7 mouse cellular contexts compared by ENCODE assay signal in genomic region chr8:57615016-57615657, GRCm38 (mm10). TPM values are rescaled to one million over a fixed set of nuclear protein-coding genes. Genes with fewer than 3 reads are reported as not detected.
A peak's percentile ranks its signal among the peaks of the same experiment; 100 is the strongest.
DNase-seq lines count a peak whose midpoint lies in the region; ATAC-seq and TF ChIP-seq lines count a peak whose summit lies in the region.

No protein-coding gene starts in this region.

- no peaks in the 10 kb centered on the region for H3K9me3 ChIP-seq in midbrain, embryonic 16.5 days (replicated peaks; ENCODE audit: control insufficient read depth, low read length, poor library complexity, severe bottlenecking)

- TF ChIP-seq CTCF in gastrocnemius, adult 2 months (IDR thresholded peaks at IDR 0.05): no peak

- intact Hi-C loops in gastrocnemius, adult 2 months (cut with DNase I): loop anchor here (5.0 kb wide), 1 partner anchor 38 kb away; no protein-coding TSS in a partner anchor

- no peak overlapping the region for H3K9ac ChIP-seq in midbrain, embryonic 16.5 days (ENCODE audit: low read depth, low read length)

- no peaks in the 10 kb centered on the region for H3K27me3 ChIP-seq in midbrain, embryonic 16.5 days (ENCODE audit: control insufficient read depth, insufficient read depth, low read depth, low read length)

- peak overlapping the region; percentile 47 for H3K4me3 ChIP-seq in gastrocnemius, adult 2 months
- H3K4me3 ChIP-seq in midbrain, embryonic 16.5 days (ENCODE audit: low read depth, low read length): no peak overlapping the region

- H3K4me2 ChIP-seq in midbrain, embryonic 16.5 days (ENCODE audit: low read length): no peak overlapping the region

- no peaks in the 10 kb centered on the region; the same call in 1 of the 2 replicates for H3K4me1 ChIP-seq in midbrain, embryonic 16.5 days (ENCODE audit: control insufficient read depth, insufficient read depth, low read length)

- no peaks in the 10 kb centered on the region for H3K36me3 ChIP-seq in midbrain, embryonic 16.5 days (ENCODE audit: control insufficient read depth, insufficient read depth, low read length)

- peak; percentile 49 for DNase-seq in urinary bladder, postnatal 14 days (ENCODE audit: low spot score)
- no peak for DNase-seq in urinary bladder, postnatal 4 days (ENCODE audit: low spot score in 2 of 2)
- DNase-seq in gastrocnemius, adult 2 months: peak; percentile 61
- peak; percentile 50 for DNase-seq in kidney, postnatal 14 days
- no peak for DNase-seq in layer of hippocampus, adult 18-20 months (ENCODE audit: low spot score in 2 of 2)
- no peak for DNase-seq in thymus, postnatal 10 days (ENCODE audit: low spot score in 2 of 2)

- H3K27ac ChIP-seq in gastrocnemius, adult 2 months: peak overlapping the region; percentile 81
- H3K27ac ChIP-seq in midbrain, embryonic 16.5 days (ENCODE audit: low read length): no peak overlapping the region

- no peak for ATAC-seq in midbrain, embryonic 16.5 days

- 77% methylated on average over 15 of the region's 15 CpGs for WGBS in midbrain, embryonic 16.5 days

RNA-seq across cellular contexts. Expression of gene Galnt7, which starts 37.7 kb away (rescaled TPM):
- total RNA-seq in gastrocnemius, adult 2 months (2021): 1 to 10 TPM; 2.5 to 3.0 TPM
- 10 to 100 TPM; 11.0 to 13.3 TPM for total RNA-seq in layer of hippocampus, adult 18-20 months (2021)
- polyA plus RNA-seq in midbrain, embryonic 16.5 days (2015; fragmentation: Nextera tagmentation; extraction: Ambion mirVana): 8.2 and 10.1 TPM in 2 replicates

Comparison
In these comparisons a context has a peak if more than half of its experiments do, and no peak if none do; other contexts are left out.
1. DNase-seq: peak in urinary bladder, postnatal 14 days (single experiment), gastrocnemius, adult 2 months (single experiment) and kidney, postnatal 14 days (single experiment); none in urinary bladder, postnatal 4 days (0 of 2), layer of hippocampus, adult 18-20 months (0 of 2) and thymus, postnatal 10 days (0 of 2).